Mouse (Mus musculus): ENCODE data around the gene Olfr1037. TPM values are rescaled to one million over a fixed set of nuclear protein-coding genes. Genes with fewer than 3 reads are reported as not detected.

Gene Olfr1037
- not detected for total RNA-seq (2023)

GRCm38 (mm10) chr2:86087285-86087684 is at the start of gene Olfr1037:
Gene Olfr1037 (minus strand): TSS chr2:86087385.

GRCm38 (mm10) chr2:86135828-86136227 is 48.6 kb upstream of the Olfr1037 start, which contains the start of gene Olfr1039:
Gene Olfr1039 (minus strand): TSS chr2:86135928.

GRCm38 (mm10) chr2:86073692-86074091 is 13.5 kb downstream of the Olfr1037 start, which contains the start of gene Olfr1036:
Gene Olfr1036 (plus strand): TSS chr2:86073992.

GRCm38 (mm10) chr2:86045561-86045960 is 41.6 kb downstream of the Olfr1037 start, which contains the start of gene Olfr1034:
Gene Olfr1034 (plus strand): TSS chr2:86045861.

Other genes with a start within 250 kb of the Olfr1037 start
- gene Olfr1019, start 241.9 kb downstream of the Olfr1037 start, total RNA-seq (2023): not detected
- not detected for gene Olfr1020, start 240.4 kb downstream of the Olfr1037 start, total RNA-seq (2023)
- gene Olfr1022, start 218.8 kb downstream of the Olfr1037 start, total RNA-seq (2023): not detected
- not detected for gene Olfr1023, start 201.7 kb downstream of the Olfr1037 start, total RNA-seq (2023)
- gene Olfr1024, start 182.3 kb downstream of the Olfr1037 start, total RNA-seq (2023): not detected
- not detected for gene Olfr1025-ps1, start 172.2 kb downstream of the Olfr1037 start, total RNA-seq (2023)
- gene Olfr1026, start 165.8 kb downstream of the Olfr1037 start, total RNA-seq (2023): not detected
- gene Olfr1028, start 136.9 kb downstream of the Olfr1037 start, total RNA-seq (2023): not detected
- gene Olfr1029, start 113.5 kb downstream of the Olfr1037 start, total RNA-seq (2023): not detected
- gene Olfr1030, start 108.1 kb downstream of the Olfr1037 start, total RNA-seq (2023): not detected
- not detected for gene Olfr1031, start 97.1 kb downstream of the Olfr1037 start, total RNA-seq (2023)
- not detected for gene Olfr1032, start 81.8 kb downstream of the Olfr1037 start, total RNA-seq (2023)
- not detected for gene Olfr1033, start 66.8 kb downstream of the Olfr1037 start, total RNA-seq (2023)
- not detected for gene Olfr1034, start 41.5 kb downstream of the Olfr1037 start, total RNA-seq (2023)
- gene Olfr1036, start 13.4 kb downstream of the Olfr1037 start, total RNA-seq (2023): not detected
- not detected for gene Olfr1039, start 48.5 kb upstream of the Olfr1037 start, total RNA-seq (2023)
- gene Olfr1040, start 59.3 kb upstream of the Olfr1037 start, total RNA-seq (2023): not detected
- gene Olfr1042, start 74.5 kb upstream of the Olfr1037 start, total RNA-seq (2023): not detected
- not detected for gene Olfr1043, start 80.1 kb upstream of the Olfr1037 start, total RNA-seq (2023)
- gene Olfr1044, start 90.4 kb upstream of the Olfr1037 start, total RNA-seq (2023): not detected
- not detected for gene Olfr52, start 98.3 kb upstream of the Olfr1037 start, total RNA-seq (2023)
- not detected for gene Olfr1045, start 115.6 kb upstream of the Olfr1037 start, total RNA-seq (2023)
- gene Olfr1046, start 131.9 kb upstream of the Olfr1037 start, total RNA-seq (2023): not detected
- gene Olfr1047, start 144.0 kb upstream of the Olfr1037 start, total RNA-seq (2023): not detected
- not detected for gene Olfr1048, start 152.9 kb upstream of the Olfr1037 start, total RNA-seq (2023)
- gene Olfr1049, start 170.9 kb upstream of the Olfr1037 start, total RNA-seq (2023): not detected
- not detected for gene Olfr1051, start 191.7 kb upstream of the Olfr1037 start, total RNA-seq (2023)
- gene Olfr1052, start 205.1 kb upstream of the Olfr1037 start, total RNA-seq (2023): not detected
- gene Olfr1053, start 227.9 kb upstream of the Olfr1037 start, total RNA-seq (2023): not detected
- not detected for gene Olfr1054, start 248.0 kb upstream of the Olfr1037 start, total RNA-seq (2023)

Measured in neutrophil, adult 83 days (primary cell).